Mouse (Mus musculus) erythroblast, embryonic 14.5 days (primary cell): ENCODE results near the gene Tmem211.

Experiments used
- GATA1 ChIP-seq: IDR thresholded peaks from 2 replicates; pipeline ENCODE4 v1.6.1; 2012; ENCODE audit warnings: low read length, inconsistent platforms, mixed read lengths
- TAL1 ChIP-seq: IDR thresholded peaks from 3 replicates; pipeline ENCODE4 v1.6.1; 2012; ENCODE audit warnings: low read length, inconsistent platforms, mixed read lengths

DNA sequence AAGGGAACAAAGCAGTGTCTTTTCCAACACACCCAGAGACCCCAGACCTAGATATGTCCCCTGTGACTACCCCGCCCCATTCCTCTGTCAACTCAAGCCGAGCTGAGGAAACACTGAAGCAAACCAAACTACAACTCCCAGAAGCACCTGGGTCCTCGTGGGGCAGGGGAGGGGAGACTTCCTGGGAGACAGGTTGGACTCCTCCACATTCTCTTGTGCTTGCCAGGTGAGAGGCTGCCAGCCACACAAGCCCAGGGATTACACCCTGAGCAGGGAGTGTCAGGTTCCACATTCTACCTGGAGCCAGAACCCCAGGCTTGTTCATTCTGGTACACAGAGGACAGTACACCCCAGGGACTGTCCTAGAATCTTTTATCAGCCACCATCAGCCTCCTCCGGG is 2.8 kb upstream of the Tmem211 start:
- TF ChIP-seq GATA1: no peak
- TF ChIP-seq TAL1: no peak
